In genomic region chr15:96135250-96135731, GRCm38 (mm10) we compare ENCODE assay signal across 10 mouse cellular contexts.
A peak's percentile ranks its signal among the peaks of the same experiment; 100 is the strongest.
DNase-seq lines count a peak whose midpoint lies in the region; ATAC-seq lines count a peak whose summit lies in the region.
"Had no signal": no experiment of that assay in that cellular context is flagged by ENCODE, and none has a peak within 500 bp of the region (broad histone marks: within the 10 kb centered on the region; RNA-seq: fewer than 3 reads in every experiment).

No protein-coding gene starts in this region.

- ATAC-seq in lung, embryonic 16.5 days (ENCODE audit: low read depth): peak; percentile 51
- ATAC-seq in forebrain, embryonic 13.5 days: no peak
- ATAC-seq in stomach, embryonic 14.5 days (ENCODE audit: insufficient number of reproducible peaks, insufficient read depth, low FRiP score, low read depth): no peak
- ATAC-seq: Patski had no signal

- H3K27ac ChIP-seq in lung, embryonic 16.5 days (ENCODE audit: low read length): peak overlapping the region; percentile 48; the same call in 1 of the 2 replicates
- H3K27ac ChIP-seq in forebrain, embryonic 13.5 days: no peak overlapping the region
- peak overlapping the region; percentile 36; the same call in 1 of the 2 replicates for H3K27ac ChIP-seq in limb, embryonic 10.5 days
- H3K27ac ChIP-seq in stomach, embryonic 14.5 days (ENCODE audit: low read length): no peak overlapping the region
- H3K27ac ChIP-seq: macrophage had no signal

- DNase-seq in lung, postnatal 14 days: no peak
- peak; percentile 31 for DNase-seq in limb, embryonic 10.5 days (ENCODE audit: low spot score)
- DNase-seq in cerebellum, adult 11 months: no peak
- no peak for DNase-seq in left cerebral cortex, adult 11 months (ENCODE audit: low spot score)
- DNase-seq: kidney, postnatal 10 days had no signal

- peak overlapping the region; percentile 36 for H3K4me2 ChIP-seq in lung, embryonic 16.5 days (ENCODE audit: low read depth, low read length)
- peak overlapping the region; percentile 4; the same call in 1 of the 2 replicates for H3K4me2 ChIP-seq in forebrain, embryonic 13.5 days
- 0 out of 2 replicates have a peak overlapping the region, but pooled peaks have one; percentile 11 for H3K4me2 ChIP-seq in stomach, embryonic 14.5 days (replicated peaks; ENCODE audit: low read depth, low read length)

- no peaks in the 10 kb centered on the region for H3K27me3 ChIP-seq in lung, embryonic 16.5 days (ENCODE audit: control insufficient read depth, insufficient read depth, low read depth, low read length)
- H3K27me3 ChIP-seq in forebrain, embryonic 13.5 days: no peaks in the 10 kb centered on the region
- no peaks in the 10 kb centered on the region for H3K27me3 ChIP-seq in limb, embryonic 10.5 days (ENCODE audit: low read depth, poor library complexity, severe bottlenecking)
- no peaks in the 10 kb centered on the region for H3K27me3 ChIP-seq in stomach, embryonic 14.5 days (ENCODE audit: control insufficient read depth, insufficient read depth, low read length)
- H3K27me3 ChIP-seq: Patski had no signal

- no peak overlapping the region for H3K9ac ChIP-seq in lung, embryonic 16.5 days (ENCODE audit: low read length)
- no peak overlapping the region for H3K9ac ChIP-seq in forebrain, embryonic 13.5 days
- no peak overlapping the region for H3K9ac ChIP-seq in stomach, embryonic 14.5 days (replicated peaks; ENCODE audit: low read depth, low read length)

- peaks cover 11% of the 10 kb centered on the region; the same call in 1 of the 2 replicates for H3K4me1 ChIP-seq in lung, embryonic 16.5 days (replicated peaks; ENCODE audit: control insufficient read depth, insufficient read depth, low read length)
- peaks cover 21% of the 10 kb centered on the region for H3K4me1 ChIP-seq in forebrain, embryonic 13.5 days
- peaks cover 35% of the 10 kb centered on the region for H3K4me1 ChIP-seq in limb, embryonic 10.5 days
- no peaks in the 10 kb centered on the region for H3K4me1 ChIP-seq in stomach, embryonic 14.5 days (ENCODE audit: control insufficient read depth, insufficient read depth, low read length)

- no peaks in the 10 kb centered on the region for H3K9me3 ChIP-seq in lung, embryonic 16.5 days (ENCODE audit: control insufficient read depth, low read length)
- H3K9me3 ChIP-seq in forebrain, embryonic 13.5 days (replicated peaks): no peaks in the 10 kb centered on the region
- H3K9me3 ChIP-seq in limb, embryonic 10.5 days (replicated peaks): no peaks in the 10 kb centered on the region
- H3K9me3 ChIP-seq in stomach, embryonic 14.5 days (ENCODE audit: control insufficient read depth, low read depth, low read length): no peaks in the 10 kb centered on the region

- H3K36me3 ChIP-seq in lung, embryonic 16.5 days (ENCODE audit: control insufficient read depth, insufficient read depth, low read length): no peaks in the 10 kb centered on the region
- no peaks in the 10 kb centered on the region for H3K36me3 ChIP-seq in forebrain, embryonic 13.5 days (ENCODE audit: poor library complexity, severe bottlenecking)
- H3K36me3 ChIP-seq in limb, embryonic 10.5 days: no peaks in the 10 kb centered on the region
- H3K36me3 ChIP-seq in stomach, embryonic 14.5 days (ENCODE audit: control insufficient read depth, insufficient read depth, low read length): no peaks in the 10 kb centered on the region

- WGBS in lung, embryonic 16.5 days: 14% methylated on average over 13 of the region's 13 CpGs
- 20% methylated on average over 13 of the region's 13 CpGs for WGBS in forebrain, embryonic 13.5 days
- 25% methylated on average over 13 of the region's 13 CpGs for WGBS in limb, embryonic 10.5 days
- WGBS in stomach, embryonic 14.5 days: 21% methylated on average over 13 of the region's 13 CpGs

- peak overlapping the region; percentile 6; the same call in 1 of the 2 replicates for H3K4me3 ChIP-seq in lung, embryonic 16.5 days (ENCODE audit: low read length)
- H3K4me3 ChIP-seq in forebrain, embryonic 13.5 days: no peak overlapping the region
- H3K4me3 ChIP-seq in limb, embryonic 10.5 days: no peak overlapping the region
- H3K4me3 ChIP-seq in stomach, embryonic 14.5 days (ENCODE audit: low read depth, low read length): no peak overlapping the region

Comparison
In these comparisons a context has a peak if more than half of its experiments do, and no peak if none do; other contexts are left out.
1. H3K27ac ChIP-seq: peak in lung, embryonic 16.5 days (single experiment) and limb, embryonic 10.5 days (single experiment); none in forebrain, embryonic 13.5 days (single experiment) and stomach, embryonic 14.5 days (single experiment).
2. Peak in every context shown above with its lines, with median percentiles within 50 percentile points of each other: H3K4me2 ChIP-seq.